Mouse (Mus musculus): Measurements from ENCODE around the gene Qrfp. TPM values are rescaled to one million over a fixed set of nuclear protein-coding genes. Genes with fewer than 3 reads are reported as not detected.

The Qrfp gene
- polyA plus RNA-seq, 1 experiment from 2014 or later, result 0.13 TPM

GRCm38 (mm10) chr2:31761115-31761531 lies 49.3 kb downstream of the Qrfp start:
- Histone ChIP-seq H3K4me2 (ENCODE audit: low read length) (peak overlapping the region; percentile 83), H3K27ac (replicated peaks; ENCODE audit: low read depth, low read length) (0 out of 2 replicates have a peak overlapping the region, but pooled peaks have one; percentile 26), H3K27me3 (ENCODE audit: control insufficient read depth, insufficient read depth, low read length) (no peaks in the 10 kb centered on the region), H3K9ac (replicated peaks; ENCODE audit: low read length) (peak overlapping the region; percentile 82), H3K36me3 (ENCODE audit: control insufficient read depth, insufficient read depth, low read length) (no peaks in the 10 kb centered on the region), H3K4me1 (ENCODE audit: control insufficient read depth, insufficient read depth, low read length) (peaks cover 43% of the 10 kb centered on the region), H3K4me3 (replicated peaks; ENCODE audit: low read depth, low read length) (peak overlapping the region; percentile 63), H3K9me3 (ENCODE audit: control insufficient read depth, low read length) (no peaks in the 10 kb centered on the region)
- 11% methylated on average over 7 of the region's 7 CpGs for WGBS
- ATAC-seq (ENCODE audit: low FRiP score, low TSS enrichment) (no peak), DNase-seq (no peak)

GRCm38 (mm10) chr2:31760486-31760885 lies 49.9 kb downstream of the Qrfp start:
- Histone ChIP-seq H3K9me3 (ENCODE audit: control insufficient read depth, low read length) (no peaks in the 10 kb centered on the region), H3K9ac (replicated peaks; ENCODE audit: low read length) (peak overlapping the region; percentile 82), H3K27me3 (ENCODE audit: control insufficient read depth, insufficient read depth, low read length) (no peaks in the 10 kb centered on the region), H3K36me3 (ENCODE audit: control insufficient read depth, insufficient read depth, low read length) (no peaks in the 10 kb centered on the region), H3K4me2 (ENCODE audit: low read length) (peak overlapping the region; percentile 83), H3K4me1 (ENCODE audit: control insufficient read depth, insufficient read depth, low read length) (peaks cover 43% of the 10 kb centered on the region), H3K4me3 (replicated peaks; ENCODE audit: low read depth, low read length) (peak overlapping the region; percentile 63), H3K27ac (replicated peaks; ENCODE audit: low read depth, low read length) (peak overlapping the region; percentile 68)
- DNase-seq (no peak), ATAC-seq (ENCODE audit: low FRiP score, low TSS enrichment) (no peak)
- 0% methylated on average over 1 of the region's 1 CpGs for WGBS

- peak; percentile 72; the same call in 1 of the 2 replicates for ATAC-seq (ENCODE audit: low FRiP score, low TSS enrichment)
- peak overlapping the region; percentile 68 for H3K27ac ChIP-seq (replicated peaks; ENCODE audit: low read depth, low read length)
- peak overlapping the region; percentile 83 for H3K4me2 ChIP-seq (ENCODE audit: low read length)
- H3K4me3 ChIP-seq (replicated peaks; ENCODE audit: low read depth, low read length), result peak overlapping the region; percentile 63
- no peaks in the 10 kb centered on the region for H3K27me3 ChIP-seq (ENCODE audit: control insufficient read depth, insufficient read depth, low read length)
- peak overlapping the region; percentile 82 for H3K9ac ChIP-seq (replicated peaks; ENCODE audit: low read length)
- no peaks in the 10 kb centered on the region for H3K9me3 ChIP-seq (ENCODE audit: control insufficient read depth, low read length)
- under 1% methylated on average over 38 of the region's 42 CpGs for WGBS
- peaks cover 43% of the 10 kb centered on the region for H3K4me1 ChIP-seq (ENCODE audit: control insufficient read depth, insufficient read depth, low read length)
- DNase-seq, result peak; percentile 87
- no peaks in the 10 kb centered on the region for H3K36me3 ChIP-seq (ENCODE audit: control insufficient read depth, insufficient read depth, low read length)
Observed at GRCm38 (mm10) chr2:31759751-31760460, 50.5 kb downstream of the Qrfp start.

- peak overlapping the region; percentile 83 for H3K4me2 ChIP-seq (ENCODE audit: low read length)
- peak overlapping the region; percentile 63 for H3K4me3 ChIP-seq (replicated peaks; ENCODE audit: low read depth, low read length)
- H3K27ac ChIP-seq (replicated peaks; ENCODE audit: low read depth, low read length), result no peak overlapping the region
- no peak overlapping the region for H3K9ac ChIP-seq (replicated peaks; ENCODE audit: low read length)
- H3K36me3 ChIP-seq (ENCODE audit: control insufficient read depth, insufficient read depth, low read length), result no peaks in the 10 kb centered on the region
- peaks cover 43% of the 10 kb centered on the region for H3K4me1 ChIP-seq (ENCODE audit: control insufficient read depth, insufficient read depth, low read length)
- 90% methylated on average over 5 of the region's 5 CpGs for WGBS
- H3K27me3 ChIP-seq (ENCODE audit: control insufficient read depth, insufficient read depth, low read length), result no peaks in the 10 kb centered on the region
- H3K9me3 ChIP-seq (ENCODE audit: control insufficient read depth, low read length), result no peaks in the 10 kb centered on the region
- DNase-seq (no peak), ATAC-seq (ENCODE audit: low FRiP score, low TSS enrichment) (no peak)
Observed at GRCm38 (mm10) chr2:31758966-31759365, 51.4 kb downstream of the Qrfp start.

GRCm38 (mm10) chr2:31757472-31757871 lies 52.9 kb downstream of the Qrfp start:
- H3K36me3 ChIP-seq (ENCODE audit: control insufficient read depth, insufficient read depth, low read length), result no peaks in the 10 kb centered on the region
- no peak for ATAC-seq (ENCODE audit: low FRiP score, low TSS enrichment)
- H3K27me3 ChIP-seq (ENCODE audit: control insufficient read depth, insufficient read depth, low read length), result no peaks in the 10 kb centered on the region
- no peak overlapping the region for H3K9ac ChIP-seq (replicated peaks; ENCODE audit: low read length)
- no peak overlapping the region for H3K4me2 ChIP-seq (ENCODE audit: low read length)
- H3K4me1 ChIP-seq (ENCODE audit: control insufficient read depth, insufficient read depth, low read length), result peaks cover 32% of the 10 kb centered on the region
- DNase-seq, result no peak
- no peak overlapping the region for H3K27ac ChIP-seq (replicated peaks; ENCODE audit: low read depth, low read length)
- H3K4me3 ChIP-seq (replicated peaks; ENCODE audit: low read depth, low read length), result no peak overlapping the region
- H3K9me3 ChIP-seq (ENCODE audit: control insufficient read depth, low read length), result no peaks in the 10 kb centered on the region

Other genes with a start within 250 kb of the Qrfp start
- gene Fubp3, start 237.9 kb downstream of the Qrfp start, polyA plus RNA-seq (2014; fragmentation: Nextera tagmentation; extraction: Ambion mirVana), result 42.7 and 58.4 TPM in 2 replicates
- 3.1 and 4.7 TPM in 2 replicates for gene Prdm12, start 170.5 kb downstream of the Qrfp start, polyA plus RNA-seq (2014; fragmentation: Nextera tagmentation; extraction: Ambion mirVana)
- 31.1 and 33.9 TPM in 2 replicates for gene Exosc2, start 139.9 kb downstream of the Qrfp start, polyA plus RNA-seq (2014; fragmentation: Nextera tagmentation; extraction: Ambion mirVana)
- gene Abl1, start 122.2 kb downstream of the Qrfp start, polyA plus RNA-seq (2014; fragmentation: Nextera tagmentation; extraction: Ambion mirVana), result 19.6 and 27.6 TPM in 2 replicates
- gene Fibcd1, start 35.4 kb upstream of the Qrfp start, polyA plus RNA-seq (2014; fragmentation: Nextera tagmentation; extraction: Ambion mirVana), result 14.8 and 18.8 TPM in 2 replicates
- 1.1 and 6.6 TPM in 2 replicates for gene Lamc3, start 76.7 kb upstream of the Qrfp start, polyA plus RNA-seq (2014; fragmentation: Nextera tagmentation; extraction: Ambion mirVana)
- 24.2 and 34.7 TPM in 2 replicates for gene Aif1l, start 139.6 kb upstream of the Qrfp start, polyA plus RNA-seq (2014; fragmentation: Nextera tagmentation; extraction: Ambion mirVana)
- 48.2 and 59.9 TPM in 2 replicates for gene Nup214, start 163.9 kb upstream of the Qrfp start, polyA plus RNA-seq (2014; fragmentation: Nextera tagmentation; extraction: Ambion mirVana)